Mouse (Mus musculus): ENCODE measurements at regions not wholly inside any gene's neighbourhood (a gene's known extent, or its start where the extent isn't known, plus 50 kb on each side); places are given as distances from the start of the nearest gene placed in this dataset.
"Not testable (repeated sequence)": the region's sequence is repeated elsewhere in the genome, so short reads cannot be mapped to it uniquely, and the experiment has no call there.

DNA sequence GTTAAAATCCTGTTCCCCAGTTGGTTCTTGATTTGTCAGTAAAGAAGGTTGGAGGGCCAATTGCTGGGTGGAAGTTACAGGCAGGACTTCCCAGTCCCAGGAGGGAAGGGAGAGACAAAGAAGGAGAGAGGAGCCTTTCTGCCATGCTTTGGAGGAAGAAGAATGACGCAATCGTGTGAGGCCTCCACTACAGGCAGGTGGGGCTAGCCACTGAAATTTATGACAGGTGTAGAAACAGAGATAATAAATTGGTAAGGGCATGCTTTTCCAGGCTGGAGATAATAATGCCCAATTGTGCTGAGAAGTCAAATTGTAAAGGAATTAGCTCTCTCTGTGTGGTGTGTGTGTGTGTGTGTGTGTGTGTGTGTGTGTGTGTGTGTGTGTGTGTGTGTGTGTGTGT lies 135.0 kb upstream of the Zfp637 start:
- DNase-seq, result no peak

DNA sequence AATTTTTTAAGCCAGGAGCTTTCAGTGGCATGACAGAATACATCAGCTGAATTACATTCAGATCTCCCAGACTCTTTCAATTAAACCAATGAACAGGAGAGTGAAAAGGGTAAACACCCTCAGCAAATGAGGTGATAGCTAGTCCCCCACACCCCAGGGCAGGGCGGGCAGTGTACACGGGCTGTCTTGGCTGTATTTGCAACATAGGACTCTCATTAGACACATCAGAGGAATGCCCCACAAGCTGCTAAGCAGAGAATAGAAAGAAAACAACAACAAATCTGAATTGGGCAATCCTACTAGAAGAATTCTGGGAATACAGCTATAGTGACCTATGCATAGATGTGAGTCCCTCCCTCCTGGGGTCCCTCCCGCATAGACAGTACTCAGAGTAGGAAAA lies 131.8 kb upstream of the Zfp637 start:
- DNase-seq, result no peak

DNA sequence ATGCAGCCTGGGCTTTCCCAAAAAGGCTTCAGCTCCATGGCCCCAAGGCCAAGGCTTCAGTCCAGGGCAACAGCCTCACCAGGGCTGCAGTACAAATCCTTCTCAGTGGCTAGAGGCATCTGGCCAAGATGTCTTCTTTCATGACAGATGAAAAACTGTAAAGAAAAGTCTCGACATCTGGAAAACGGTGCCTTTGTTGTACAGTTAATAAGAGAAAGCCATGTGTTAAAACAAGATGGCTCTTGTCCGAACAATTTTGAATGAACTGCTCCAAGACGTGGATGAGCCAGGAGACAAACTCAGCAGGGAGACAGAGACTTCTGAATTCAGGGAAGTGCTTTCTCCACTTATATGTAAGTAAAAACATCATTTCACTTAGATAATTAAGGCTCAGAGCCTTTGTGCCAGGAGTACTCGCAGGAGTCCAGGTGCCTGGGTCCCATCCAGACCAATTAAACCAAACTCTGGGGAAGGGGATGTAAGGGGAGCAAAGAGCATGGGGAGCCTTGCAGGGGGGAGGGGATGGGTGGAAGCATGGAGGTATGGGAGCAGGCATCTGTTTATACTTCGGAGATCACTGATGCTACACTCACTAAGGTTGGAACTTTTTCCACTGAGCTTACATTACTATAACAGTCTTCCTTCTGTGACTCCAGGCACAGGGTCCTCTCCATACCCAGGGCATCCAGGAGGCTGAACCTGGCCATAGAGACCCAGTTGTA lies 125.8 kb upstream of the Zfp637 start:
- DNase-seq, result no peak

DNA sequence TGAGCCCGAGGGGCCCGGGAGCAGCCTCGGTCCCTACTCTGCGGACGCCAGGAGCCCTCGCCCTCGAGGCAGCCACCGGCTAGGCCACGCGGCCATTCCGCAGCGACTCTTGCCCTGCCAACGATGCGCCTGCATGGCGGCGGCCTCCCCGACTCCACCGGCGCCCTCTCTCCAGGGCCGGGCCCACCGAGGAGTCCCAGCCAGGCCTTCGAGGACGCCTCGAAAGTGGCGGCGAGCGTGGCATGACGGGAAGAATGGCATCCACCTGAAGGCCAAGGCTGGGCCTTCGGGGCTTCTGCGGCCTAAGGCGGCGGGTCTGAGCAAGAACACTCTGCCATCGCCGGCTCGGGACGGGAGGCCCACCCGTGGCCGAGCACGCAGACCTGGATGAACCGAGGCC lies 124.6 kb upstream of the Zfp637 start:
- not testable (repeated sequence) for DNase-seq

DNA sequence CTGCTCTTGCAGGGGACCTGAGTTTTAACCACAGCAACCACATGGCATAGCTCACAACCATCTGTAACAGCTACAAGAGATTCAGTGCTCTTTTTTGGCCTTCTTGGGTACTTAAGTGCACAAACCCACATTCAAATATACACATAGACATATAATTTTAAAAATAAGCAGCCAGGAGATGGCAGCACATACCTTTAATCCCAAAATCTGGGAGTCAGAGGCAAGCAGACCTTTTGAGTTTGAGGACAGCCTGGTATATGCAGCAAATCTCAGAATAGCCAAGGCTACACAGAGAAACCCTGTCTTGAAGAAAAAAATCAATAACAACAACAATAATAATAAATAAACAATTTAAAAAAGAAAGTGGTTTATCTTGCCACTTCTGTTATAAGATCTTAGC lies 88.6 kb upstream of the Zfp637 start:
- DNase-seq, result not testable (repeated sequence)

DNA sequence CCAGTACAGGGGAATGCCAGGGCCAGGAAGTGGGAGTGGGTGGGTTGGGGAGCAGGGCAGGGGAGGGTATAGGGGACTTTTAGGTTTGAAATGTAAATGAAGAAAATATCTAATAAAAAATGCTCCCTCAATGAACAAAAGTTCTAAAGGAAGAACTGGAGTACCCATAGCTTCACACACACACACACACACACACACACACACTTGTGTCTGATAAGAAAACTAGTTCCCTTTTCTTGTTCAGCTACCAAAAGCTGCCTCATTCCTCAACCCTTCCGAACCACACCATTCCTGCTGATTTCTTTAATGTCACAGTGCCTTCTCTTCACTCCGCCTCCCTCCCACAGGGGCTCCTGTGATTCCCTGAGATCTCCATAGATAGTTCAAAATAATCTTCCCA lies 85.3 kb upstream of the Zfp637 start:
- DNase-seq, result not testable (repeated sequence)

DNA sequence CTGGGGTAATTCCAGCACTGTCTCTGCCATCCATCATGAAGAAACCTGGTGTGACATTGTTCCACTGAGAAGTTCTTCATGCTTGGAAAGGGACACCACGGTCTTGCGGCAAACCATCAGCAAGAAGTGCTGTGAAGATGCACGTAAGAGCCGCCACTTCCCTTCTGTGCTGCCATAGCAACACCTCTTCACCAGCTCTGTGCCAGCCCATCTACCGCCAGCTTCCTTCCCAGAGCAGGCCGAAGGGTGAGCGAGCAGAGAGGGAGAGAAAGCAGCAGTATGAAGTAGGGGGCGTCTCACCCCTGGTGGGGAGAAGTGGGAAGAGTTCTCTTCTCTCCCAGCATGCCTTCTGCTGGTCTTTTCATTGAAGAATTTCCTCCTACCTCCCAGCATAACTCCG lies 84.8 kb upstream of the Zfp637 start:
- DNase-seq, result no peak

DNA sequence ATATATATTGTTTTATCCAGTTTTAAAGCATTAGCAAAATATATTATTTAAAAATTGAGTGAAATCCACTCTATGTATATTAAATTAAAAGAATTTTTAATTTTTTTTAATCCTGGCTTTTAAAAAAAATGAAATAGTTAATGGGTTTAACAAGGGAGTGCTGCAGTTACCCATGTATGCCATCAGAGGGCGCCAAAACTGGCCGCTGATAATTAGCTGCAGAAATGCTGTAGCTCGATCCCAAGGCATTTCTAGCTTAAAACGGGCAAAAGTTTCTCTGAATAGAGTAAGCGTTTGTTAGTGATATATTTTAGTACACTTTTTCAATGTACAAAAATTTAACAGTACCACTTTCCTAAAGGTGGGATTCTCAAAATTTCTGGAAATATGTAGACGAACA lies 82.5 kb upstream of the Zfp637 start:
- DNase-seq, result peak in 1 of 2 experiments; percentile 25

DNA sequence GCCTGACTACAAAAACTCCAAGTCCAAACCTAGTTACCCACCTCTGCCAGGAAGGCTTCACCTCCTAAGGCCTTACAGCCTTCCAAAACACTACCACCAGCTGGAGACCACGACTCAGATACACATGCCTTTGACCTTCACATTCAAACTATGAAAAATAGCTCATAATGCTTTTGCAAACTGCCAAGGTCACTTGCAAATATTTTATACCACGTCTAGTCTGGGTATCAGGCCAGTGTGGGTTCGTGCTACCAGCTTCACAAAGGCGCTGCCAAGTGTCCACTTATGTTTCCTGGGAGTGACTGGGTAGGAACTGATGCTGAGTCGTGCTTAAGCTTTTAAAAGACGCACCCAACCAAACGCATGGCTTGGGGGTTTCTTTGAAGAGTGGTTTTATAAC lies 69.5 kb upstream of the Zfp637 start:
- no peak for DNase-seq

DNA sequence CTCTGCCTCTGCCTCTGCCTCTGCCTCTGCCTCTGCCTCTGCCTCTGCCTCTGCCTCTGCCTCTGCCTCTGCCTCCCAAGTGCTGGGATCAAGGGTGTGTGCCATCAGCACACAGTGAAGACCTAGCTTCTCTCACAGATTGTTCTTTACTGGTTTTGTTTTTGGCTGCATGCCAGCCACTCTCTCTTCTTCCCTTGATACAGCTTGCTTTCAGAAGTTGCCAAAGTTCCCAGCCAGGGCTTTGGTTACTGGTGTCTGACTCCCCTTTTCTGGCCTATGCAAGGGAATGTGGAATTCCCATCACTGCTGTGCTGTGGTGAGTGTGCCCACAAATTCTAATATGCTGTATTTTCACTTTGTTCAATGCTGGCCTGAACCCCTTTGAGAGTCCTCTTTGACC lies 68.6 kb upstream of the Zfp637 start:
- DNase-seq, result no peak

DNA sequence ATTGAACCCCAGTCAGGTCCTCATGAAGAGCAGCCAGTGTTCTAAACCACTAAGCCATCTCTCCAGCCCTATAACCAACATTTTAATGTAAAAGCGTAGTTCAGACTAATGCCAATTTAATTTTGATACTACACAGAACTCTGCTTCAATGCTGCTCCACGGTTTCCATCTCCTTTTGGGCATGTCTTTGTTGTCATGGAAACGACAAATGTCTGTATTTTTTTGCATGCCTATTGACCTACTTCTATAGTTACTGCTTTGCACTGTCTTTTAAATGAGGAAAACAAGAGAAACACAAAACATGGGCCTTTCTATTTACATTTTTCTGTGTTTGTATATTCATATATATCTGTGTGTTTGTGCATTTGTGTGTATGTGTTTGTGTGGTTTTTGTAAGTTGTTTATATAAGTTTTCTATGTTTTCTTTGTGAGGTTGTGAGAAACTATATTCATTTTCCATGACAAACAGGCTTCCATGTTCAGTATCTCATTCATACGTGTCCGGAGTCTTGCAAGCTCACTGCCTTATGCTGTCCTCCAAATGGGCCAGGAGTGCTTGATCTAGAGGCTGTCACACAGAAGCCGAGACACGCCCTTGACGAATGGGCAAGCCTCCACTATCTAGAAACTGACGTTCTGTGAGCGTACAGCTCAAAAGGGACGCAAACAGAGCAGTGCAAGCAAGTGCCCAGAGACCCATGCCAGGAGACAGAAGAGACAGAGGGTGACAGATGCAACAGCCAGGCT lies 65.5 kb upstream of the Zfp637 start:
- DNase-seq, result no peak

DNA sequence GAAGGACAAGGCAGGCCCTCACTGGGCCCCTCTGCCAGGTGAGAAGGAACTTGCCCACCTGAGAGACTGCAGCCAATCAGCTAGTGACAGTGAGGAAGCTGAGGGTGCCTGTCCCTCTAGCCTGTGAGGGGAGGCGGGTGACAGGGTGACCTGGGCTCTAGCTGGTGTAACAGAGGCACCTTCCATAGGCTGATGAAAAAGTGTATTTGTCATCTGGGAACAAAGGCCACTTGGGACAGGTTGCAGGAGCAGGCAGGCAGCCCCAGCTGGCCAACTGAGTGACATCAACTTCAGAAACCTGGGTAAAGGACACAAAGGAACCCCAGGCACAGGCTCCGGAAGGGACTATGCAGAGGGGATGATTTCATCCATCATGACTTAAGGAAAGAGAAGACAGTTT lies 63.0 kb upstream of the Zfp637 start:
- DNase-seq, result no peak

DNA sequence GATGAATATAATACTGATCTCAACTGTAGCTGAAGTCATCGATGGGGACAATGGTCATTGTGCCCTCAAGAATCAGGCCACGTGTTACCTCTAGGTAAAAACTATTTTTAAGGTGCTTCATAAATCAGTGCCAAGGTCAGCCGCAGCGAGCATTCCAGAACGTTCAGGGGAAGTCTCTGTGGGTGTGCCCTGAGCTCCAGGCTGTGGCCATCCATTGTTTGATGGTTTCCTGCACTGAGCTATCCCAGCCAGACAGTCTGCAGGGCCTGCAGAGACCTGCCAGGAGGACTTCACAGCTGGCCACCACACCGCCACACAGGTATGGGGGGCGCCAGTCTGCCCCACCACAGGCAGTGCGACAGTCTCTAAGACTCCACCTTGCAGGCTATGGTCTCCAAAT lies 62.5 kb upstream of the Zfp637 start:
- peak in 1 of 2 experiments; percentile 10 for DNase-seq

DNA sequence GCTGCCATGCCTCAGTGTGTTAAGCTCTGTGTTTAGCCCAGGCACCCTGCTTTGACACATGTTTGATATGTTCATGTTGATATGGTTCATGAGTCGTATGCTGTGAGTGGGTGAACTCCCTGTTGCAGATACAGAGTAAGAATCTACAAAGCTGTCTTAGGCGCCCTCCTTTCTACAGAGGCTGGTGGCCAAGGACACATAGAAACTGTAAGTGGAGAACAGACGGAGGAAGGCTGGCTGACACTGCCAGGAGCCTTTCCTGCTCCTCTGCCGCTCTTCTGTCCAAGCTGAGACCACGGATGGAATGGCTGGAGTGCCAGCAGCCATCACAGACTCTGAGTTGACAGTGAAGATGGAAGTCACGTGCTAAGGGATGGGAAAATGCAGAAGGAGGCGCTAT lies 62.0 kb upstream of the Zfp637 start:
- DNase-seq, result no peak

DNA sequence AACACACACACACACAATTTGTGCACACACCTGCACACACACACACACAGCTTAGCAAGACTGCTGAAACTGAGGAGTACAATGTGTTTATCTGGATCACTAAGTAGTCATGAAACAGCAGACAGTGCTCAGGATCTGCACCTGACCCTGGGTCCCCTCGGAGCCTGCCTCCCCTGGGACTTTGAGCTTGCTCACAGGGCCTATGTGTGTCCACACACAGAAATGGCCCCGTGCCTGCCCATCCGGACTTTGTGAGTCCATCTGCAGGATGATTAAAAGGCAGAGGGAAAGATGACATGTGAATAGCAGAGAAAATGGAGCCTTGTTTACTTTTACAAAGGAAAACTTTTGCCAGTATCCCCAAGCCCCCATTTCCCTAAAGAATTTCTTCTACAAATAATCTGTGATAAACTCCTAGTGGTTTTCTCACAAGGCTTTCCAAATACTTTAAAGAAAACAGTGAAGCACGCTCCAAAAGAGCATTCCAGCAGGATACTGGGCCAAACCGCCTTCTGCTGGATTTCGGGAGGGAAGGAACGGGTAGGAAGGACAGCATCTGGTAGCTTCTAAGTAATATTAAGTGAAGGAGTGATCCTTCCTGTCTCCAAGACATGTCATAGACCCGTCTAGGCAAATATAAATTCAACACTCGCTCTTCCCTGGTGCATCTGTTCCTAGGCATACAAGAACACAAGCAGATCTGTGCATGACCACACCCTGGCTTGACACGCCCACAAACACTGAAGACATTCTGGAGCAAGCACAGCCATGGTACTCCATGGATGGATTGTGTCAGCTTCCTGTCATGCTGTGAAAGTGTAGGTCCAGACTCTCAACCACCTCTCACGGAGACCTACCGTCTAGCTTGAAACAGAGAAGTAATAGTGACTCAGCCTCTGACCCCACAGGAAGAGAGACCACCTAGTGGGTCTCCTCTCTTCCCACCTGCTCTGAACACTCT lies 52.1 kb upstream of the Zfp637 start:
- no peak for DNase-seq

DNA sequence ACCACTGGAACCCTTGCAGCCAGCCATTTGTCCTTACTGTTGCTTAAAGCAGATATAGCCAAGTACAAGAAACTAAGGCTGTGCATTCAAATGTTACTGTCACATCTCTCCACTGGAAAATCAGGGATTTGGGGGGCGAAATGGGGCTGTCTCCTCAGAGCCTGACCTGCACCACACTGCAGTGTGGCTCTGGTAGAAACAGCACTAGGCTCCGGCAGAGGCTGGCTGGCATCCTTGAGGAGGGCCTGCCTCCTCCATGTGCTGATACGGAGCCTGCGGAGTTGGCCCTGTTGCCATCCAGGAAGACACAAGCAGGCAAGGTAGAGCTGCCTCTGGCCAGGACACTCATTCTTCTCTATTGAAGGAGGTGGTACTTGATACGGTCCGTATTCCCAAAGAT lies 50.4 kb upstream of the Zfp637 start:
- DNase-seq, result no peak
